Mouse (Mus musculus): ENCODE measurements around the gene Usp3.

Usp3 gene

DNA sequence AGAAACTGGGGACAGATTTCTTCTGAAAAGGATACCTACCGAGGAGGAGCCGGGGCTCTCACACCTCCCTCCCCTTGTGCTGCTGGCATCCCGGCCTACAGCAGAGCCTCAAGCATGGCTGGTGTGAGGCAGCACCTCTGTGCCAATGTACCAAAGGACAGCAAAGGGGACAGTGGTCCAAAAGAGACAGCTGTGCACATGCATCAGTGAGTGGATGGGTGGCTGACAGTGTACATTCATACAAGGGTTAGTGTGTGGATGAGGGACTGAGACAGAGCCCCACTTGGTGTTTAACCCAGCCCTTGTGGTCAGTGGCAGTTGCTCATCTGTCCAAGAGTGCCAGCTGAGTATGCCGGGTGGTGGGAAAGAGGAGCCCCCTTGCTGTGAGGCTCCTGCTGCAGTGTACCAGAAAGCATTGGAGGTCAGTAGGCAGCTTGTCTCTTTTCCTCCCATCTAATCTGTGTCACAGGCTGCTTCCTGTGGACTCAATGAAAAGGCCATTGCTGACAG, 84.0 kb downstream of the Usp3 start:
- peak in 1 of 2 experiments; percentile 2 for DNase-seq (ENCODE audit: low spot score in 2 of 2)

- peak in 1 of 2 experiments; percentile 3 for DNase-seq (ENCODE audit: low spot score in 2 of 2)
These were observed 85.3 kb downstream of the Usp3 start for GRCm38 (mm10) chr9:66507684-66508083.

DNA sequence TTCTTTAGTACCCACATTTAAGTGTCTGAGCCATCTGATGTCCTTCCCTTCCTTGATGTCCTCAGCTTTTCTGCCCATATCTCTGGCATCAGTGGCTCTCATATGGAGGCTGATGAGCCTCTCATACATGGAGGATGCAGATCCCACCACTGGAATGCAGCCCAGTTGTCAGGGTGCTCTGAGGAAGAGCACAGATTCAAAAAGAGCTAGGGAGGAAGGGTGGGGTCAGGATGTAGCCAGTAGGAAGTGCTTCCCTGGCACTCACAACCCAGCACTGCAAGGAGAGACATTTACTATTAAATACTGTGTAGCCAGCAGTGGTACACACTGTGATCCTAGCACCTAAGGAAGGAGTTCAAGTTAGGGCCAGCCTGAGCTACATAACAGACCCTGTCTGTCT, 86.5 kb downstream of the Usp3 start:
- no peak for DNase-seq (ENCODE audit: low spot score in 2 of 2)

DNA sequence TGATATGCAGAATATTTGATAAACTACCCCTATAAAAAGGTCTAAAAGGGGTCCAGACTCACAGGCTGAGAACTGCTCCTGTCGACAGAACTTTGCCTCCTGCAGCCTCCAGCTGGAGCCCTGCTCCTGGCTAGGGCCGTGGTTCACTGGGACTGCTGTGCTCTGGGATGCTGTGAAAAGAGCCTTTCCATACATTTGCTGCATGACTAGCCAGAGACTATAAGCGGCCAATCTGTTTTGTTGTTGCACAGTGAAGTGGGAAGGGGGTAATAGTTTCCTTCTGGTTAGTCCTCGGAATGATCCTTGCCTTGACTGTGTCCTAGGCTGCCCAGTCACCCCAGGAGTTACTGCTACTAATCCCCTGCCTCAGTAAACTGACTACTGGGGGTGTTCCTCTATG, 86.9 kb downstream of the Usp3 start:
- DNase-seq (ENCODE audit: low spot score in 2 of 2), result peak in 1 of 2 experiments; percentile 15

DNA sequence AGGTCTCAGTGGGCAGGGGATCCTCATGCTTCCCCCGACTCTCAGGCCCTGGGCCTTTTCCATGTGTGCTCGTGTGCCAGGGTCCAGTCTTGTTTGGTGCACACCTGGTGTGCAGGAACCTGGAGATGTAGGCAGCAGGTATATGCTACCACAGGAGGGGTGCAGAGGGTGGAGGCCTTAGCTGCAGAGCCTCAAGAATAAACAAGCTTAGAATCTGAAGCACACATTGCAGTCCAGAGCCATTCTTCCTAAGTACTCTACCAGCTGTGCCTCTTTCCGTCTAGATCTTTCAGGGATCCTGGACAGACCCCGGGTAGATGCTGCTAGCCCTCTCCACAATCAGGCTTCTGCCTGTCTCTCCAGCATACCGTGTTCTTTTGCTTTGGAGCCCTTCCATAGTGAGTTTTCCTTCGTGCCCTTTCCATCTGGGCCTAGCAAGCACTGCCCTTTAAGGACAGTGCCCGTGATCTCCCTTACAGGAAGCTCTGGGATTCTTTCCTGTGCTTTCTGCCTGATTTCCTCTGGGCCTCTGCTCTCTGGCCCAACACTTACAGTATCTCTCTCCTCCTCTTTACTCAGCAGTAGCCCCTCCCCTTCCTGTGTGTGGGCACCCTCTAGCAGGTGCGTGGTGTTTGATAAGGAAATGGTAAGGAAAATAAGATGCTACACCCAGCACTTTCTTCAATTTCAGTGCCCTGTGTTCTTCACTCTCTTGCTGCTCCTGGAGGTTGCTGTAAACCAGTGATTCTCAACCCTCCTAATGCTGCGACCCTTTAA, 87.6 kb downstream of the Usp3 start:
- DNase-seq (ENCODE audit: low spot score in 2 of 2), result no peak

GRCm38 (mm10) chr9:66504518-66504917, 88.4 kb downstream of the Usp3 start:
- DNase-seq (ENCODE audit: low spot score in 2 of 2), result no peak

GRCm38 (mm10) chr9:66503879-66504411, 89.0 kb downstream of the Usp3 start:
- DNase-seq (ENCODE audit: low spot score in 2 of 2), result no peak

- DNase-seq (ENCODE audit: low spot score in 2 of 2), result no peak
These were observed 91.7 kb downstream of the Usp3 start for GRCm38 (mm10) chr9:66501248-66501647.

DNA sequence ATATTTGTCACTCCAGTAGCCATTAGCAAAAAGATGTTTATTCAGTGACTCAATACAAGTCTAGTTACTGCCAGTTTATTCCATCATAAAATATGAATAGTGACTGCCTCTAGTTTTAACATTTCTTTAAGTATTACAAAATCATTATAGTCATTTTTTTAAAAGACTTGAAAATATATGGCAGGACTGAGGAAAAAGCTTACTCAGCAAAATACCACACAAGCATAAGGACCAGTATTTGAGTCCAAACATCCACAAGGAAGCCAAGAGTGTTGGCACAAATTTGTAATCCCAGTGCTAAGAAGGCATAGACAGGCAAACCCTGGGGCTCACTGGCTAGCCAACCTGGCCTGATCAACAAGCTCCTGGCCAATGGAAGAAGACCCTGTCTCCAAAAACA, 99.0 kb downstream of the Usp3 start:
- DNase-seq (ENCODE audit: low spot score in 2 of 2), result no peak

DNA sequence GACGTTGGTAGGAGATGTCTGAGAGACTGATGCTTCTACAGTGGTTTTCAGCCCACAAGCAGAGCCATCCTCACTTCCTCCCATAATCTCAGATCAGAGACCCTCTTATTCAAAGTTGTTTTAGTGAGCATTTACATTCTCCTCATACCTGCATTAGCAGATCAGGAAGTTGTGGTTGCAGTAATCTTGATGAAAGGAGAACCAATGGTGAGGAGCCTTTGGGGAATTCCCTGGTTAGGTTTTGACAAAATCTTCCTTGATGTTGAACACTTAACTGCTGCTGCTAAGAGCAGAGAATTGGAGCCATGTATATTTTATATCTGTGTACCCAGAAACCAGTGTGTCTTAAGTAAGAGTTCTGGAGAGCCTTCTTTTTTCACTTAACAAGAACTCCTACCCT, 100.6 kb downstream of the Usp3 start:
- no peak for DNase-seq (ENCODE audit: low spot score in 2 of 2)

GRCm38 (mm10) chr9:66488786-66489185, 104.2 kb downstream of the Usp3 start:
- DNase-seq (ENCODE audit: low spot score in 2 of 2), result no peak

DNA sequence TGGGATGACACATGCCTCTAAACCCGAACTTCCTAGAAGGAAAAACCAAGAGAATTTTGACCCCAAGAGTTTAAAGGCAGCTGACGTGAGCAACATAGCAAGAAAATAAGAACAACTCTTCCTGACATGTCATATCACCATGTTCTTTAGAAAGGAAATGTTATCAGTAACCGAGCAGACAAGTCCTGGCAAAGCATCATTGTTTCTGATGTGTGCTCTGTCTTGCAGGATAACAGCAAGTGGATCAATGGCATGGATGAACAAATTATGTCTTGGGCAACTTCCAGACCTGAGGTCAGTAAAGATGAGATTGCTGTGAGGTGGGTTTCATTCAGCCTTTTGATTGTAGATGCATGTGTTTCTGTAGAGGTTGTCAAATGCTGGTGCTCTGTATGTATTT, 109.5 kb downstream of the Usp3 start:
- DNase-seq (ENCODE audit: low spot score in 2 of 2), result no peak

- no peak for DNase-seq (ENCODE audit: low spot score in 2 of 2)
These were observed 115.2 kb downstream of the Usp3 start for GRCm38 (mm10) chr9:66477785-66478184.

GRCm38 (mm10) chr9:66465087-66465486, 127.9 kb downstream of the Usp3 start:
- peak in 1 of 2 experiments; percentile 7 for DNase-seq (ENCODE audit: low spot score in 2 of 2)
